Mouse (Mus musculus) CH12.LX (cell line): ENCODE data around the gene Arl15. TPM values are rescaled to one million over a fixed set of nuclear protein-coding genes. Genes with fewer than 3 reads are reported as not detected.

Experiments
- DNase-seq: peaks from one replicate; pipeline ENCODE4 v3.0.0-alpha.2; 2013; ENCODE audit errors: extremely low read depth
- H3K27ac ChIP-seq: 2 replicates; pipeline ENCODE4 v1.5.1; 2012; ENCODE audit warnings: low read depth, mild to moderate bottlenecking, control low read depth, moderate library complexity; ENCODE audit not compliant: insufficient read depth
- H3K27me3 ChIP-seq: replicated peaks from 2 replicates; pipeline ENCODE3; 2012; ENCODE audit warnings: inconsistent platforms
- H3K36me3 ChIP-seq, 2 experiments: replicated peaks in 1 of 2; 2 replicates each; pipeline versions ENCODE3 to v1.6.1; 2012; ENCODE audit warnings: inconsistent platforms in 1 of 2, low read length in 1 of 2, mild to moderate bottlenecking in 1 of 2, mixed read lengths in 1 of 2, moderate library complexity in 1 of 2; ENCODE audit not compliant: control insufficient read depth in 1 of 2, insufficient read depth in 1 of 2
- H3K4me1 ChIP-seq, 2 experiments: 2 replicates each; pipeline ENCODE4 v1.6.1; 2012; ENCODE audit warnings: inconsistent platforms in 1 of 2, moderate library complexity in 1 of 2; ENCODE audit not compliant: insufficient read depth in 2 of 2, control insufficient read depth in 1 of 2
- H3K4me2 ChIP-seq: 2 replicates; pipeline ENCODE4 v1.6.1; 2012; ENCODE audit warnings: low read depth, mild to moderate bottlenecking, control low read depth; ENCODE audit not compliant: poor library complexity, insufficient read depth, severe bottlenecking
- H3K4me3 ChIP-seq, 3 experiments: fragments of 150-350 bp in 1 of 3; sonication (generic) in 1 of 3; replicated peaks in 1 of 3; 2 replicates each; pipeline versions ENCODE3 to v1.5.1; 2011 to 2012; ENCODE audit warnings: low read depth in 2 of 3, low read length in 2 of 3, mild to moderate bottlenecking in 2 of 3, moderate library complexity in 2 of 3, control low read depth in 1 of 3, improper control_type of control experiment in 1 of 3, inconsistent platforms in 1 of 3, mixed read lengths in 1 of 3; ENCODE audit not compliant: poor library complexity in 1 of 3
- H3K79me2 ChIP-seq: replicated peaks from 2 replicates; pipeline ENCODE4 v1.6.1; 2012; ENCODE audit warnings: mild to moderate bottlenecking, moderate library complexity; ENCODE audit not compliant: control insufficient read depth, poor library complexity, insufficient read depth, severe bottlenecking; ENCODE audit errors: extremely low read depth
- H3K9ac ChIP-seq: 2 replicates; pipeline ENCODE4 v1.6.1; 2012; ENCODE audit warnings: low read depth, mild to moderate bottlenecking, control low read depth, moderate library complexity; ENCODE audit not compliant: insufficient read depth
- H3K9me3 ChIP-seq: replicated peaks from 2 replicates; pipeline ENCODE3; 2012; ENCODE audit warnings: low read length, inconsistent platforms, mixed read lengths
- BHLHE40 ChIP-seq: IDR thresholded peaks from 2 replicates; pipeline ENCODE4 v1.6.1; 2011; ENCODE audit warnings: mild to moderate bottlenecking, low read depth, low read length, improper control_type of control experiment
- CHD2 ChIP-seq: IDR thresholded peaks from 2 replicates; pipeline ENCODE4 v1.6.1; 2011; ENCODE audit warnings: low read length, improper control_type of control experiment
- CTCF ChIP-seq, 2 experiments: IDR thresholded peaks in 1 of 2; conservative IDR thresholded peaks in 1 of 2; 2 replicates each; pipeline ENCODE4 v1.5.1; 2011 to 2012; ENCODE audit warnings: low read depth in 2 of 2, low read length in 2 of 2, improper control_type of control experiment in 1 of 2, inconsistent platforms in 1 of 2, mild to moderate bottlenecking in 1 of 2, moderate library complexity in 1 of 2
- E2F4 ChIP-seq: IDR thresholded peaks from 2 replicates; pipeline ENCODE4 v1.6.1; 2011; ENCODE audit warnings: low read depth, low read length, improper control_type of control experiment; ENCODE audit not compliant: insufficient replicate concordance
- EP300 ChIP-seq: IDR thresholded peaks from 2 replicates; pipeline ENCODE4 v1.6.1; 2011; ENCODE audit warnings: low read length, improper control_type of control experiment
- ETS1 ChIP-seq: conservative IDR thresholded peaks from 2 replicates; pipeline ENCODE4 v1.6.1; 2012; ENCODE audit warnings: low read depth, mild to moderate bottlenecking, inconsistent platforms, low read length, improper control_type of control experiment, moderate library complexity
- HCFC1 ChIP-seq: IDR thresholded peaks from 2 replicates; pipeline ENCODE4 v1.6.1; 2012; ENCODE audit warnings: low read depth, mild to moderate bottlenecking, inconsistent platforms, low read length, improper control_type of control experiment
- JUN ChIP-seq: IDR thresholded peaks from 2 replicates; pipeline ENCODE4 v1.6.1; 2011; ENCODE audit warnings: low read depth, mild to moderate bottlenecking, low read length, improper control_type of control experiment, moderate library complexity; ENCODE audit not compliant: insufficient read depth
- MAX ChIP-seq: IDR thresholded peaks from 2 replicates; pipeline ENCODE4 v1.6.1; 2011; ENCODE audit warnings: low read length, improper control_type of control experiment
- MAZ ChIP-seq: IDR thresholded peaks from 2 replicates; pipeline ENCODE4 v1.6.1; 2012; ENCODE audit warnings: low read depth, mild to moderate bottlenecking, inconsistent platforms, low read length, improper control_type of control experiment, moderate library complexity
- MEF2A ChIP-seq: IDR thresholded peaks from 2 replicates; pipeline ENCODE4 v1.6.1; 2014; ENCODE audit warnings: low read depth, mild to moderate bottlenecking, inconsistent platforms, low read length, improper control_type of control experiment, borderline replicate concordance
- NELFE ChIP-seq: IDR thresholded peaks from 2 replicates; pipeline ENCODE4 v1.6.1; 2011; ENCODE audit warnings: low read depth, low read length, improper control_type of control experiment
- PAX5 ChIP-seq: IDR thresholded peaks from 2 replicates; pipeline ENCODE4 v1.6.1; 2012; ENCODE audit warnings: low read length, inconsistent platforms, mixed read lengths
- POLR2A ChIP-seq: IDR thresholded peaks from 2 replicates; pipeline ENCODE4 v1.6.1; 2011; ENCODE audit warnings: low read depth, mild to moderate bottlenecking, improper control_type of control experiment, low read length
- POLR2AphosphoS2 ChIP-seq: IDR thresholded peaks from 2 replicates; pipeline ENCODE4 v1.6.1; 2011; ENCODE audit warnings: low read depth, low read length, improper control_type of control experiment
- RAD21 ChIP-seq: IDR thresholded peaks from 2 replicates; pipeline ENCODE4 v1.6.1; 2011; ENCODE audit warnings: low read depth, mild to moderate bottlenecking, low read length, improper control_type of control experiment, moderate library complexity
- SMC3 ChIP-seq: IDR thresholded peaks from 2 replicates; pipeline ENCODE4 v1.6.1; 2011; ENCODE audit warnings: low read depth, low read length, improper control_type of control experiment
- UBTF ChIP-seq: IDR thresholded peaks from 2 replicates; pipeline ENCODE4 v1.6.1; 2012; ENCODE audit warnings: low read depth, mild to moderate bottlenecking, inconsistent platforms, low read length, improper control_type of control experiment, moderate library complexity
- ZKSCAN1 ChIP-seq: IDR thresholded peaks from 2 replicates; pipeline ENCODE4 v1.6.1; 2012; ENCODE audit warnings: low read depth, inconsistent platforms, low read length, improper control_type of control experiment, borderline replicate concordance
- ZMIZ1 ChIP-seq: IDR thresholded peaks from 2 replicates; pipeline ENCODE4 v1.6.1; 2012; ENCODE audit warnings: low read depth, mild to moderate bottlenecking, inconsistent platforms, low read length, improper control_type of control experiment
- ZNF384 ChIP-seq: IDR thresholded peaks from 2 replicates; pipeline ENCODE4 v1.6.1; 2012; ENCODE audit warnings: low read depth, low read length, improper control_type of control experiment, inconsistent platforms
- dilution Hi-C: fragments of 300-500 bp; cut with MboI; formaldehyde crosslinking; loops from 2 replicates; pipeline ENCODE4 v1.14.3; 2020; ENCODE audit warnings: low sequenced_read_pairs; ENCODE audit not compliant: extremely low pct_unique_long_range_greater_than_20kb, extremely low pct_ligation_motif_present
- in situ Hi-C: fragments of 300-500 bp; cut with MboI; formaldehyde crosslinking; loops from 3 replicates; pipeline ENCODE4 v1.14.3; 2019; ENCODE audit warnings: low sequenced_read_pairs, low pct_ligation_motif_present, low pct_unique_long_range_greater_than_20kb, mixed read lengths
- polyA plus RNA-seq: library from polyadenylated mRNA; unstranded; fragments of >175 nt; gene quantifications from 2 replicates; pipeline ENCODE4 v1.2.1, GENCODE M21; 2012; ENCODE audit warnings: low read depth; ENCODE audit not compliant: insufficient read length
- total RNA-seq, 2 experiments: library from RNA; depleted of rRNA; stranded (reverse); fragments of 300-350 nt in 1 of 2; fragments of >200 nt in 1 of 2; gene quantifications; 2 replicates each; pipeline ENCODE4 v1.2.3; 2012 to 2014

Gene Arl15
- total and polyA plus RNA-seq, 3 experiments: 2.2 to 5.2 (median 4.8) TPM

GRCm38 (mm10) chr13:114087696-114088465 lies 293.6 kb downstream of the Arl15 start:
- H3K9me3 ChIP-seq: no peaks in the 10 kb centered on the region
- DNase-seq: no peak
- TF ChIP-seq JUN (no peak), PAX5 (no peak), BHLHE40 (no peak), CHD2 (no peak), ZKSCAN1 (no peak), POLR2AphosphoS2 (no peak)
- TF ChIP-seq, all 38 proteins: peak for 0
- H3K79me2 ChIP-seq: no peaks in the 10 kb centered on the region
- H3K4me1 ChIP-seq: peaks cover 0 to 32% of the 10 kb centered on the region in 2 experiments; a peak in 2 of 4 replicates
- no peak overlapping the region for H3K4me3 ChIP-seq
- in situ Hi-C loops: loop anchor here (25.0 kb wide), 2 partner anchors 201 to 399 kb away; no protein-coding TSS in a partner anchor
- peaks cover 0 to 19% of the 10 kb centered on the region in 2 experiments for H3K36me3 ChIP-seq
- dilution Hi-C loops: no loop called here
- H3K27me3 ChIP-seq: no peaks in the 10 kb centered on the region
- H3K9ac ChIP-seq: no peak overlapping the region
- no peak overlapping the region for H3K4me2 ChIP-seq
- H3K27ac ChIP-seq: no peak overlapping the region

GRCm38 (mm10) chr13:114090786-114091185 lies 296.5 kb downstream of the Arl15 start:
- TF ChIP-seq UBTF: no peak
- TF ChIP-seq E2F4: no peak
- TF ChIP-seq MAX: no peak
- no peak for TF ChIP-seq ZNF384
- TF ChIP-seq PAX5: no peak
- no peak for TF ChIP-seq POLR2A
- TF ChIP-seq, all 38 proteins: peak for 0
- dilution Hi-C loops (no loop called here), in situ Hi-C loops (loop anchor here (25.0 kb wide), 2 partner anchors 203 to 397 kb away; no protein-coding TSS in a partner anchor)
- H3K9me3 ChIP-seq: no peaks in the 10 kb centered on the region
- peaks cover 0 to 19% of the 10 kb centered on the region in 2 experiments for H3K36me3 ChIP-seq
- no peaks in the 10 kb centered on the region for H3K27me3 ChIP-seq
- no peak overlapping the region for H3K27ac ChIP-seq
- H3K4me3 ChIP-seq: no peak overlapping the region
- H3K4me2 ChIP-seq: no peak overlapping the region
- H3K9ac ChIP-seq: no peak overlapping the region
- H3K4me1 ChIP-seq: peaks cover 0 to 14% of the 10 kb centered on the region in 2 experiments; a peak in 2 of 4 replicates
- no peaks in the 10 kb centered on the region for H3K79me2 ChIP-seq
- DNase-seq: no peak

- H3K27ac ChIP-seq: no peak overlapping the region
- no peak overlapping the region for H3K4me2 ChIP-seq
- no peak overlapping the region for H3K9ac ChIP-seq
- dilution Hi-C loops: no loop called here
- TF ChIP-seq HCFC1 (no peak), RAD21 (no peak), NELFE (no peak), POLR2A (no peak), ETS1 (no peak), CTCF (conservative IDR thresholded peaks at IDR 0.05 in 1 of 2, IDR thresholded peaks at IDR 0.05 in 1 of 2; ENCODE audit: low read depth in 2 of 2, low read length in 2 of 2) (no peak), EP300 (no peak), SMC3 (no peak), ZKSCAN1 (no peak), ZMIZ1 (no peak), MAZ (no peak), POLR2AphosphoS2 (no peak), BHLHE40 (no peak), CHD2 (no peak), MEF2A (no peak)
- peaks cover 0 to 12% of the 10 kb centered on the region in 2 experiments; a peak in 2 of 4 replicates for H3K4me1 ChIP-seq
- peaks cover 0 to 19% of the 10 kb centered on the region in 2 experiments for H3K36me3 ChIP-seq
- H3K27me3 ChIP-seq: no peaks in the 10 kb centered on the region
- DNase-seq: no peak
- in situ Hi-C loops: loop anchor here (25.0 kb wide), 2 partner anchors 204 to 396 kb away; no protein-coding TSS in a partner anchor
- H3K4me3 ChIP-seq: no peak overlapping the region
- H3K79me2 ChIP-seq: no peaks in the 10 kb centered on the region
- no peaks in the 10 kb centered on the region for H3K9me3 ChIP-seq
These were observed 296.9 kb downstream of the Arl15 start for GRCm38 (mm10) chr13:114091231-114091630.
